Mouse (Mus musculus) kidney, embryonic 16.5 days (tissue): ENCODE measurements around the gene Pla1a. TPM values are rescaled to one million over a fixed set of nuclear protein-coding genes. Genes with fewer than 3 reads are reported as not detected.
A peak's percentile ranks its signal among the peaks of the same experiment; 100 is the strongest.

ENCODE experiments used
- ATAC-seq: fragments of 200-750 bp; cut with Nextera tagmentation; 2 replicates; pipeline ENCODE4 v1.8.0; 2017; ENCODE audit warnings: moderate TSS enrichment; ENCODE audit not compliant: low FRiP score, low TSS enrichment
- H3K27ac ChIP-seq: fragments of 300-500 bp; sonication (generic); 2 replicates; pipeline ENCODE4 v1.5.1; 2014; ENCODE audit warnings: low read length
- H3K27me3 ChIP-seq: fragments of 300-500 bp; sonication (generic); 2 replicates; pipeline ENCODE4 v1.6.1; 2014; ENCODE audit warnings: low read length, control low read depth, mixed read lengths; ENCODE audit not compliant: insufficient read depth
- H3K36me3 ChIP-seq: fragments of 300-500 bp; sonication (generic); 2 replicates; pipeline ENCODE4 v1.6.1; 2014; ENCODE audit warnings: low read length, control low read depth, mixed read lengths; ENCODE audit not compliant: insufficient read depth
- H3K4me1 ChIP-seq: fragments of 300-500 bp; sonication (generic); 2 replicates; pipeline ENCODE4 v1.6.1; 2014; ENCODE audit warnings: low read length, control low read depth, mixed read lengths; ENCODE audit not compliant: insufficient read depth
- H3K4me2 ChIP-seq: fragments of 300-500 bp; sonication (generic); replicated peaks from 2 replicates; pipeline ENCODE4 v1.6.1; 2014; ENCODE audit warnings: low read depth, low read length
- H3K4me3 ChIP-seq: fragments of 300-500 bp; sonication (generic); 2 replicates; pipeline ENCODE4 v1.5.1; 2014; ENCODE audit warnings: mild to moderate bottlenecking, low read length
- H3K9ac ChIP-seq: fragments of 300-500 bp; sonication (generic); replicated peaks from 2 replicates; pipeline ENCODE4 v1.6.1; 2014; ENCODE audit warnings: low read length
- H3K9me3 ChIP-seq: fragments of 300-500 bp; sonication (generic); 2 replicates; pipeline ENCODE4 v1.6.1; 2016; ENCODE audit warnings: low read length, control low read depth
- WGBS: fragments of 180-500 bp; shearing (Covaris S2); extraction: QIAGEN DNeasy Blood & Tissue Kit; methylation state at CpG from one replicate; pipeline ENCODE4 v1.1.7; 2014; 5-methylcytosine and 5-hydroxymethylcytosine counted together
- polyA plus RNA-seq: library from polyadenylated mRNA; unstranded; fragments of >200 nt; fragmentation: Nextera tagmentation; extraction: Ambion mirVana; gene quantifications from 2 replicates; pipeline ENCODE4 v1.2.1, GENCODE M21; 2015

The Pla1a gene
- polyA plus RNA-seq, 1 experiment from 2014 or later = 10.0 TPM

GRCm38 (mm10) chr16:38395060-38395730 lies 37.8 kb downstream of the Pla1a start:
- H3K4me1 ChIP-seq = peaks cover 25% of the 10 kb centered on the region
- no peak overlapping the region for H3K27ac ChIP-seq
- 66% methylated on average over 6 of the region's 6 CpGs for WGBS
- no peaks in the 10 kb centered on the region for H3K9me3 ChIP-seq
- H3K4me3 ChIP-seq = no peak overlapping the region
- H3K9ac ChIP-seq = no peak overlapping the region
- ATAC-seq = no peak
- H3K4me2 ChIP-seq = no peak overlapping the region
- no peaks in the 10 kb centered on the region for H3K27me3 ChIP-seq
- H3K36me3 ChIP-seq = no peaks in the 10 kb centered on the region

DNA sequence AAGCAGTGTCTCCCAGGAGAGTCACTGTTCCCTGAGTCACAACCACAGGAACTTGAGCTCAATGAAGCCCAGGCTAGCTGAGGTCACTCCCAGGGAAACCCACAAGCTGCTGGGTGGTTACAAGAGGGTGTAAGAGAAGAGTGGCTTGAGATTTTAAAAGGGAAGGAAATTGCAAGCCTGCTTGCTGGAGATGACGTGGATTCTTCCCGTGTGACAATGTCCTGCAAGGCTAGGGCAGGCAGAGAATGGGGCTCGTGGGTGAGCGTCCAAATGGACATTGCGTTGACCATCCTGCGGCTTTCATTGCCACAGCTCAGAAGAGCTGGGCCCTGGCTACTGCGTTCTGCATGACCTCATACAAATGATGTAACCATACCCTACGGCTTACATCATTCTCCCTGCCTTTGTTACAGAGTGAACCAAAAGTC lies 38.7 kb downstream of the Pla1a start:
- H3K4me1 ChIP-seq = peaks cover 15% of the 10 kb centered on the region
- no peaks in the 10 kb centered on the region for H3K27me3 ChIP-seq
- H3K36me3 ChIP-seq = no peaks in the 10 kb centered on the region
- H3K9ac ChIP-seq = no peak overlapping the region
- no peaks in the 10 kb centered on the region for H3K9me3 ChIP-seq
- no peak overlapping the region for H3K27ac ChIP-seq
- no peak overlapping the region for H3K4me3 ChIP-seq
- no peak overlapping the region for H3K4me2 ChIP-seq
- 87% methylated on average over 8 of the region's 8 CpGs for WGBS
- ATAC-seq = no peak

- no peak for ATAC-seq
- H3K4me2 ChIP-seq = 0 out of 2 replicates have a peak overlapping the region, but pooled peaks have one; percentile 10
- H3K36me3 ChIP-seq = no peaks in the 10 kb centered on the region
- no peak overlapping the region for H3K4me3 ChIP-seq
- H3K27me3 ChIP-seq = no peaks in the 10 kb centered on the region
- H3K9ac ChIP-seq = 0 out of 2 replicates have a peak overlapping the region, but pooled peaks have one; percentile 22
- no peaks in the 10 kb centered on the region for H3K9me3 ChIP-seq
- H3K4me1 ChIP-seq = peaks cover 11% of the 10 kb centered on the region
- H3K27ac ChIP-seq = no peak overlapping the region
- WGBS = 68% methylated on average over 23 of the region's 23 CpGs
Observed at GRCm38 (mm10) chr16:38392126-38392894, 40.6 kb downstream of the Pla1a start.

DNA sequence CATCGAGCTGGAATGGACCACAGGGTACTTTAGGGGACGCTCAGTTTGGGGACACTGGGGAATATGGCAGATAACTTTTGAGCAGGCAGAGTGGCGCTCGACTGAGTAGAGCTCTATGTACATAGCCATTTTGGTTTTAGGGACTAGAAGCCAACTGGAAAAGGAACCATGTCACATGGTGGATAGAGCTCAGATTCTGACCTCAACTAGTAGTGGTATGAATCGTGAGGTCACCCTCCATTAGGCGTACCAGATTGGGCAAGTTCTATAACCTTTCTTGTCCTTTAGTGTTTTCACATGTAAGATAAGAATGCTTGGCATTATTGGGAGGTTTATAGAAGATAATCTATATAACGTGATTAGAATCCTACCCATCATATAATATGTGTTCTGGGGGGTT lies 42.6 kb downstream of the Pla1a start:
- WGBS = 91% methylated on average over 7 of the region's 7 CpGs
- Histone ChIP-seq H3K9ac (no peak overlapping the region), H3K4me2 (no peak overlapping the region), H3K36me3 (no peaks in the 10 kb centered on the region), H3K4me1 (peaks cover 4% of the 10 kb centered on the region; the same call in 1 of the 2 replicates), H3K9me3 (no peaks in the 10 kb centered on the region), H3K27ac (no peak overlapping the region), H3K4me3 (no peak overlapping the region), H3K27me3 (no peaks in the 10 kb centered on the region)
- ATAC-seq = no peak

- 53% methylated on average over 8 of the region's 8 CpGs for whole genome bisulfite sequencing
- Histone ChIP-seq H3K4me2 (no peak overlapping the region), H3K27me3 (no peaks in the 10 kb centered on the region), H3K4me3 (no peak overlapping the region), H3K36me3 (no peaks in the 10 kb centered on the region), H3K9ac (no peak overlapping the region), H3K4me1 (peaks cover 4% of the 10 kb centered on the region; the same call in 1 of the 2 replicates), H3K9me3 (no peaks in the 10 kb centered on the region), H3K27ac (no peak overlapping the region)
- no peak for ATAC-seq
Observed at GRCm38 (mm10) chr16:38389284-38389893, 43.6 kb downstream of the Pla1a start.

- Histone ChIP-seq H3K36me3 (no peaks in the 10 kb centered on the region), H3K9ac (no peak overlapping the region), H3K9me3 (no peaks in the 10 kb centered on the region), H3K4me2 (no peak overlapping the region), H3K27me3 (no peaks in the 10 kb centered on the region), H3K4me3 (no peak overlapping the region), H3K4me1 (peaks cover 4% of the 10 kb centered on the region; the same call in 1 of the 2 replicates), H3K27ac (no peak overlapping the region)
- no peak for ATAC-seq
- WGBS = 70% methylated on average over 6 of the region's 6 CpGs
Observed at GRCm38 (mm10) chr16:38388757-38389156, 44.2 kb downstream of the Pla1a start.

DNA sequence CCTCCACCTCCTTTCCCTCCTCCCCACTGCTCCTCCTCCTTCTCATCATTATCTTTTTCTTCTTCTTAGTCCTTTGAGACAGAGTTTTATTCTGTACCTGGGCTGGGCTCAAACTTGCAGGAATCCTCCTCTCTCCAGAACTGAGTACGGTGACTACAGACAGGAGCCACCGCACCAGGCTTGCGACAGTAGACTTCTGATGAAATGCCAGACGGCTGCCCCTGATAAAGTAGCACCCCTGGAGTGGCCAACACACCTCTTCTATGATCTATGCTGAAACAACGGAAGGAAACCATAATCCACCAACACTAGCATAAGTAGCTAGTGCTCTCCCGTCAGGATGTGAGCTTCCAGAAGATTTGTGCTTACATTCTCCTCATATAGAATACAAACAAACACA lies 45.6 kb downstream of the Pla1a start:
- H3K4me3 ChIP-seq = no peak overlapping the region
- no peak overlapping the region for H3K27ac ChIP-seq
- H3K4me1 ChIP-seq = peaks cover 4% of the 10 kb centered on the region; the same call in 1 of the 2 replicates
- H3K9me3 ChIP-seq = no peaks in the 10 kb centered on the region
- ATAC-seq = no peak
- no peaks in the 10 kb centered on the region for H3K27me3 ChIP-seq
- no peaks in the 10 kb centered on the region for H3K36me3 ChIP-seq
- H3K4me2 ChIP-seq = no peak overlapping the region
- 90% methylated on average over 6 of the region's 6 CpGs for WGBS
- H3K9ac ChIP-seq = no peak overlapping the region

- Histone ChIP-seq H3K9me3 (no peaks in the 10 kb centered on the region), H3K4me1 (no peaks in the 10 kb centered on the region), H3K4me3 (no peak overlapping the region), H3K9ac (no peak overlapping the region), H3K27me3 (no peaks in the 10 kb centered on the region), H3K4me2 (no peak overlapping the region), H3K27ac (no peak overlapping the region), H3K36me3 (no peaks in the 10 kb centered on the region)
- 94% methylated on average over 4 of the region's 4 CpGs for WGBS
- no peak for ATAC-seq
Observed at GRCm38 (mm10) chr16:38385700-38386099, 47.2 kb downstream of the Pla1a start.

DNA sequence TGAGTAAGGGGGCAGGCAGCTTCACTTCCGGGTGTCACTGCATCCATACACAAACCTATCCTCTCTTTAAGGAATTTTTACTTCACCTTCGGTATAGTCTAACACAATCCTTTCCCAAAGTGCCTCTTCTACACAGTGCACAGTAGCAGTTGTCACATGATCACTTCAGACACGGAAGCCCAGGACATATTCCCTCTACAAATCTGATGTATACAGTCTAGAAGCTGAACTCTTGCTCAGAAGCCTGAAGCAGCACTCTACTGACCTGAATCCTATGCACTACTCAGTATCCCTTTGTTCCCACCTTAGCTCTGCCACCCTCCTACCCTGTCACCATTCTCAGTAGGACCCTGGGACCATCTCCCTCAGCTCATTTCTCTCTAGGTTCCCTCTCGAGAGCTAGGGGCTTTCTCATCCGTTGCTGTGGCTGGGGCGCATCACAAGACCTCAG lies 47.7 kb downstream of the Pla1a start:
- WGBS = 88% methylated on average over 6 of the region's 6 CpGs
- Histone ChIP-seq H3K27ac (no peak overlapping the region), H3K4me3 (no peak overlapping the region), H3K4me1 (no peaks in the 10 kb centered on the region), H3K9ac (no peak overlapping the region), H3K4me2 (no peak overlapping the region), H3K27me3 (no peaks in the 10 kb centered on the region), H3K9me3 (no peaks in the 10 kb centered on the region), H3K36me3 (no peaks in the 10 kb centered on the region)
- no peak for ATAC-seq
